Mouse (Mus musculus): ENCODE results near the gene Angptl3. TPM values are rescaled to one million over a fixed set of nuclear protein-coding genes. Genes with fewer than 3 reads are reported as not detected.

The Angptl3 gene
- polyA plus RNA-seq, 1 experiment from 2014 or later, result 9.2 TPM

- WGBS, result 13% methylated on average over 3 of the region's 3 CpGs
- Histone ChIP-seq H3K4me2 (ENCODE audit: low read depth, low read length) (no peak overlapping the region), H3K27me3 (ENCODE audit: control insufficient read depth, insufficient read depth, low read length) (no peaks in the 10 kb centered on the region), H3K9ac (ENCODE audit: low read length) (no peak overlapping the region), H3K4me1 (ENCODE audit: control insufficient read depth, insufficient read depth, low read length) (no peaks in the 10 kb centered on the region; the same call in 1 of the 2 replicates), H3K36me3 (ENCODE audit: control insufficient read depth, insufficient read depth, low read length) (no peaks in the 10 kb centered on the region), H3K9me3 (replicated peaks; ENCODE audit: control insufficient read depth, low read length) (no peaks in the 10 kb centered on the region), H3K4me3 (replicated peaks; ENCODE audit: low read length) (no peak overlapping the region), H3K27ac (ENCODE audit: low read length) (no peak overlapping the region)
- ATAC-seq (ENCODE audit: insufficient read depth, low FRiP score), result no peak
Observed at GRCm38 (mm10) chr4:99091151-99091701, 60.5 kb downstream of the Angptl3 start.

GRCm38 (mm10) chr4:99091777-99092176 is 61.0 kb downstream of the Angptl3 start:
- no peak overlapping the region for H3K4me3 ChIP-seq (replicated peaks; ENCODE audit: low read length)
- no peak overlapping the region for H3K4me2 ChIP-seq (ENCODE audit: low read depth, low read length)
- no peaks in the 10 kb centered on the region; the same call in 1 of the 2 replicates for H3K4me1 ChIP-seq (ENCODE audit: control insufficient read depth, insufficient read depth, low read length)
- no peaks in the 10 kb centered on the region for H3K9me3 ChIP-seq (replicated peaks; ENCODE audit: control insufficient read depth, low read length)
- WGBS, result 72% methylated on average over 3 of the region's 3 CpGs
- no peak overlapping the region for H3K27ac ChIP-seq (ENCODE audit: low read length)
- no peak overlapping the region for H3K9ac ChIP-seq (ENCODE audit: low read length)
- ATAC-seq (ENCODE audit: insufficient read depth, low FRiP score), result no peak
- H3K27me3 ChIP-seq (ENCODE audit: control insufficient read depth, insufficient read depth, low read length), result no peaks in the 10 kb centered on the region
- no peaks in the 10 kb centered on the region for H3K36me3 ChIP-seq (ENCODE audit: control insufficient read depth, insufficient read depth, low read length)

Other genes with a start within 250 kb of the Angptl3 start
- gene Kank4, start 213.4 kb upstream of the Angptl3 start, polyA plus RNA-seq (2015; fragmentation: Nextera tagmentation; extraction: Ambion mirVana), result 1.3 and 1.8 TPM in 2 replicates
- gene I0C0044D17Rik, start 207.1 kb upstream of the Angptl3 start, polyA plus RNA-seq (2015; fragmentation: Nextera tagmentation; extraction: Ambion mirVana), result not detected in 2 replicates
- gene Usp1, start 107.1 kb upstream of the Angptl3 start, polyA plus RNA-seq (2015; fragmentation: Nextera tagmentation; extraction: Ambion mirVana), result 44.5 and 48.7 TPM in 2 replicates
- gene Dock7, start 90.0 kb downstream of the Angptl3 start, polyA plus RNA-seq (2015; fragmentation: Nextera tagmentation; extraction: Ambion mirVana), result 51.3 and 52.1 TPM in 2 replicates
- gene Atg4c, start 163.0 kb downstream of the Angptl3 start, polyA plus RNA-seq (2015; fragmentation: Nextera tagmentation; extraction: Ambion mirVana), result 11.8 and 13.9 TPM in 2 replicates